Mouse (Mus musculus) right cerebral cortex, postnatal 25 days (tissue): Measurements from ENCODE around the gene Primpol.
"Not testable (repeated sequence)": the region's sequence is repeated elsewhere in the genome, so short reads cannot be mapped to it uniquely, and the experiment has no call there.

ENCODE experiments used
- DNase-seq: peaks from one replicate; pipeline ENCODE4 v3.0.0; 2022

Gene Primpol

GRCm38 (mm10) chr8:46600959-46601707, 15.9 kb downstream of the Primpol start:
- no peak for DNase-seq

- DNase-seq = no peak
These were observed 17.6 kb downstream of the Primpol start for GRCm38 (mm10) chr8:46599314-46599904.

- no peak for DNase-seq
These were observed 18.3 kb downstream of the Primpol start for GRCm38 (mm10) chr8:46598753-46599152.

- no peak for DNase-seq
These were observed 18.9 kb downstream of the Primpol start for GRCm38 (mm10) chr8:46598114-46598513.

GRCm38 (mm10) chr8:46597411-46597810, 19.6 kb downstream of the Primpol start:
- no peak for DNase-seq

GRCm38 (mm10) chr8:46596530-46596929, 20.5 kb downstream of the Primpol start:
- no peak for DNase-seq

GRCm38 (mm10) chr8:46595593-46595992, 21.4 kb downstream of the Primpol start:
- no peak for DNase-seq

GRCm38 (mm10) chr8:46593772-46594171, 23.2 kb downstream of the Primpol start:
- no peak for DNase-seq

GRCm38 (mm10) chr8:46593067-46593466, 23.9 kb downstream of the Primpol start:
- DNase-seq = no peak

GRCm38 (mm10) chr8:46588663-46589062, 28.3 kb downstream of the Primpol start:
- DNase-seq = no peak

GRCm38 (mm10) chr8:46587911-46588310, 29.1 kb downstream of the Primpol start:
- DNase-seq = no peak

GRCm38 (mm10) chr8:46585576-46585975, 31.4 kb downstream of the Primpol start:
- no peak for DNase-seq

GRCm38 (mm10) chr8:46584328-46584727, 32.7 kb downstream of the Primpol start:
- DNase-seq = not testable (repeated sequence)

- no peak for DNase-seq
These were observed 38.2 kb downstream of the Primpol start for GRCm38 (mm10) chr8:46578794-46579193.

- no peak for DNase-seq
These were observed 43.0 kb downstream of the Primpol start for GRCm38 (mm10) chr8:46573964-46574363.

GRCm38 (mm10) chr8:46573446-46573845, 43.6 kb downstream of the Primpol start:
- DNase-seq = no peak

GRCm38 (mm10) chr8:46570673-46571072, 46.3 kb downstream of the Primpol start:
- DNase-seq = no peak

- DNase-seq = no peak
These were observed 47.2 kb downstream of the Primpol start for GRCm38 (mm10) chr8:46569659-46570441.

GRCm38 (mm10) chr8:46568942-46569341, 48.1 kb downstream of the Primpol start:
- DNase-seq = no peak

GRCm38 (mm10) chr8:46567946-46568345, 49.1 kb downstream of the Primpol start:
- DNase-seq = peak; percentile 24

GRCm38 (mm10) chr8:46566914-46567529, 50.0 kb downstream of the Primpol start:
- DNase-seq = peak; percentile 74

GRCm38 (mm10) chr8:46562333-46562732, 54.7 kb downstream of the Primpol start:
- no peak for DNase-seq

- DNase-seq = no peak
These were observed 57.6 kb downstream of the Primpol start for GRCm38 (mm10) chr8:46559428-46559827.
